Mouse (Mus musculus): ENCODE measurements around the gene Papss2. TPM values are rescaled to one million over a fixed set of nuclear protein-coding genes. Genes with fewer than 3 reads are reported as not detected.
"Not testable (repeated sequence)": the region's sequence is repeated elsewhere in the genome, so short reads cannot be mapped to it uniquely, and the experiment has no call there.

Gene Papss2
- polyA plus RNA-seq, 1 experiment: 4.9 TPM

GRCm38 (mm10) chr19:32665243-32665642 is 69.7 kb downstream of the Papss2 start:
- H3K4me1 ChIP-seq (ENCODE audit: control insufficient read depth, insufficient read depth, low read length): no peaks in the 10 kb centered on the region
- no peak for TF ChIP-seq CTCF (IDR thresholded peaks at IDR 0.05; ENCODE audit: borderline replicate concordance, insufficient read depth, low read depth, low read length)
- TF ChIP-seq POLR2A (IDR thresholded peaks at IDR 0.05; ENCODE audit: borderline replicate concordance, insufficient read depth, low read length): no peak
- WGBS: 83% methylated on average over 8 of the region's 8 CpGs

GRCm38 (mm10) chr19:32667830-32668229 is 72.2 kb downstream of the Papss2 start:
- not testable (repeated sequence) for DNase-seq; H3K4me1 ChIP-seq (ENCODE audit: control insufficient read depth, insufficient read depth, low read length); H3K27me3 ChIP-seq (ENCODE audit: control insufficient read depth, insufficient read depth, low read length); H3K4me3 ChIP-seq (replicated peaks; ENCODE audit: insufficient read depth, low read depth, low read length); H3K27ac ChIP-seq (ENCODE audit: insufficient read depth, low read length)
- 96% methylated on average over 1 of the region's 1 CpGs for WGBS

More at GRCm38 (mm10) chr19:32665243-32665642, 69.7 kb downstream of the Papss2 start:
- DNase-seq: no peak
- H3K27me3 ChIP-seq (ENCODE audit: control insufficient read depth, insufficient read depth, low read length): no peaks in the 10 kb centered on the region
- no peak overlapping the region for H3K27ac ChIP-seq (ENCODE audit: insufficient read depth, low read length)
- H3K4me3 ChIP-seq (replicated peaks; ENCODE audit: insufficient read depth, low read depth, low read length): no peak overlapping the region

DNA sequence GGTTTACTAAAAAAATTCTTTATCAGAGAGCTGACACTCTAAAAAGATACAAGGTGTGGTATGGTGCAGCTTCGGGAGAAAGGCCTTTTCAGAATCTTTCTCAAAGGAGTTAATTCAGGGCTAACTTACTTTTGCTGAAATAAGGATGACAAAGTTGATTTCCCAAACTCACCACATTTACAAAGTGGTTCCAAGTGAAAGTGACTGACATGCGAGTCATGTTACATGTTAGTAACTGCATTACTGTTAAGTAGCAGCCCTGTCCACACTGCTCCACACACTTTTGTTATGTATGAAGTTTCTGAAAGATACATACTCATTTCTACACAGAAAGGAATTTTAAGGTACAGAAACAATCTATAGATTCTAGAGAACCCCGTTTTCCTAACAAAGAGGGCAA is 80.2 kb downstream of the Papss2 start:
- no peak for TF ChIP-seq POLR2A (IDR thresholded peaks at IDR 0.05; ENCODE audit: borderline replicate concordance, insufficient read depth, low read length)
- TF ChIP-seq CTCF (IDR thresholded peaks at IDR 0.05; ENCODE audit: borderline replicate concordance, insufficient read depth, low read depth, low read length): no peak
- DNase-seq: no peak
- H3K27me3 ChIP-seq (ENCODE audit: control insufficient read depth, insufficient read depth, low read length): no peaks in the 10 kb centered on the region
- WGBS: 96% methylated on average over 3 of the region's 3 CpGs
- no peak overlapping the region for H3K4me3 ChIP-seq (replicated peaks; ENCODE audit: insufficient read depth, low read depth, low read length)
- no peak overlapping the region for H3K27ac ChIP-seq (ENCODE audit: insufficient read depth, low read length)
- H3K4me1 ChIP-seq (ENCODE audit: control insufficient read depth, insufficient read depth, low read length): no peaks in the 10 kb centered on the region

GRCm38 (mm10) chr19:32680894-32681293 is 85.3 kb downstream of the Papss2 start:
- DNase-seq: no peak
- Histone ChIP-seq H3K4me1 (ENCODE audit: control insufficient read depth, insufficient read depth, low read length) (no peaks in the 10 kb centered on the region), H3K27ac (ENCODE audit: insufficient read depth, low read length) (no peak overlapping the region), H3K27me3 (ENCODE audit: control insufficient read depth, insufficient read depth, low read length) (no peaks in the 10 kb centered on the region), H3K4me3 (replicated peaks; ENCODE audit: insufficient read depth, low read depth, low read length) (no peak overlapping the region)
- 83% methylated on average over 2 of the region's 2 CpGs for WGBS
- TF ChIP-seq POLR2A (IDR thresholded peaks at IDR 0.05; ENCODE audit: borderline replicate concordance, insufficient read depth, low read length): no peak
- TF ChIP-seq CTCF (IDR thresholded peaks at IDR 0.05; ENCODE audit: borderline replicate concordance, insufficient read depth, low read depth, low read length): no peak

DNA sequence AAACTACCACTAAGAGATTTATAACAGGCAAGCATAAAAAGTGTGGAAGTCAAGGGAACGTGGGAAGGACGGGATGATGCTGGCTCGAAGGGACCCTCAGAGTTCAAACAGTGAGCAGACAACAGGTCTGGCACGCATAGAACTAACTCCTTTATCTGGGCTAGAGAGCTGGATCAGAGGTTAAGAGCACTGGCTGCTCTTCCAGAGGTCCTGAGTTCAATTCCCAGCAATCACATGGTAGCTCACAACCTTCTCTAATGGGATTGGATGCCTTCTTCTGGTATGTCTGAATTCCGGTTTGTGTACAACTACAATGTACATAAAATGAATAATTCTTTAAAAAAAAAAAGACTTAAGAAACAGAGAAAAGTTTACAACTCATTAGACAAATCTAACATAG is 87.5 kb downstream of the Papss2 start:
- WGBS: 89% methylated on average over 5 of the region's 5 CpGs
- H3K4me3 ChIP-seq (replicated peaks; ENCODE audit: insufficient read depth, low read depth, low read length): no peak overlapping the region
- no peak overlapping the region for H3K27ac ChIP-seq (ENCODE audit: insufficient read depth, low read length)
- TF ChIP-seq CTCF (IDR thresholded peaks at IDR 0.05; ENCODE audit: borderline replicate concordance, insufficient read depth, low read depth, low read length) (no peak), POLR2A (IDR thresholded peaks at IDR 0.05; ENCODE audit: borderline replicate concordance, insufficient read depth, low read length) (no peak)
- DNase-seq: no peak
- no peaks in the 10 kb centered on the region for H3K27me3 ChIP-seq (ENCODE audit: control insufficient read depth, insufficient read depth, low read length)
- no peaks in the 10 kb centered on the region for H3K4me1 ChIP-seq (ENCODE audit: control insufficient read depth, insufficient read depth, low read length)

GRCm38 (mm10) chr19:32687721-32688120 is 92.1 kb downstream of the Papss2 start:
- no peak overlapping the region for H3K27ac ChIP-seq (ENCODE audit: insufficient read depth, low read length)
- DNase-seq: no peak

DNA sequence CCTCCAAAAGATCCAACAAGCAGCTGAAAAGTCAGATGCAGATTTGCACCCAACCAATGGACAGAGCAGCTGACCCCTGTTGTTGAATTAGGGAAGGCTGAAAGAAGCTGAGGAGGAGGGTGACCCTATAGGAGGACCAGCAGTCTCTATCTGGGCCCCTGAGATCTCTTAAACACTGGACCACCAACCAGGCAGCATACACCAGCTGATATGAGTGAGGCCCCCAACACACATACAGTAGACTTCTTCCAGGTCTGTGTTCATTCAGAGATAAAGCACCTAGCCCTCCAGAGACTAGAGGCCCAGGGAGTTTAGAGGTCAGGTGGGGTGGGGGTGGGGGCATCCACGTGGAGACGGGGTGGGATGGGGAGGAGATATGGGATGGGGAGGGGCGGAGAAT is 92.6 kb downstream of the Papss2 start:
- DNase-seq; H3K27me3 ChIP-seq (ENCODE audit: control insufficient read depth, insufficient read depth, low read length); H3K4me3 ChIP-seq (replicated peaks; ENCODE audit: insufficient read depth, low read depth, low read length); H3K27ac ChIP-seq (ENCODE audit: insufficient read depth, low read length); H3K4me1 ChIP-seq (ENCODE audit: control insufficient read depth, insufficient read depth, low read length): not testable (repeated sequence)
- WGBS: 85% methylated on average over 3 of the region's 3 CpGs

More at GRCm38 (mm10) chr19:32687721-32688120, 92.1 kb downstream of the Papss2 start:
- WGBS: 87% methylated on average over 5 of the region's 5 CpGs
- no peaks in the 10 kb centered on the region for H3K27me3 ChIP-seq (ENCODE audit: control insufficient read depth, insufficient read depth, low read length)
- no peaks in the 10 kb centered on the region for H3K4me1 ChIP-seq (ENCODE audit: control insufficient read depth, insufficient read depth, low read length)
- no peak overlapping the region for H3K4me3 ChIP-seq (replicated peaks; ENCODE audit: insufficient read depth, low read depth, low read length)
- TF ChIP-seq CTCF (IDR thresholded peaks at IDR 0.05; ENCODE audit: borderline replicate concordance, insufficient read depth, low read depth, low read length): no peak
- TF ChIP-seq POLR2A (IDR thresholded peaks at IDR 0.05; ENCODE audit: borderline replicate concordance, insufficient read depth, low read length): no peak

DNA sequence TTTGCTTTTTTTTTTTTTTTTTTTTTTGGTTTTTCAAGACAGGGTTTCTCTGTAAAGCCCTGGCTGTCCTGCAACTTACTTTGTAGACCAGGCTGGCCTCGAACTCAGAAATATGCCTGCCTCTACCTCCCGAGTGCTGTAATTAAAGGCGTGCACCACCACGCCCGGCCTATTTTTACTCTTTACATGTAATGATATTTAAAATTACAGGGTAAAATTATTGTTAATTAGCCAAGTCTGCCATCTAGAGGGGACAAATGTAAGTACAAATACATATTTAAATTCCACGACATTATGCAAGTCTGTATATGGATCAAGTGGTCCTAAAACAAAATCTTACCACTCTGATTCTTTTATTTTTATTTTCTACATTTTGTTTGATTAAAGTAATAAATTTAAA is 94.1 kb downstream of the Papss2 start:
- Histone ChIP-seq H3K27ac (ENCODE audit: insufficient read depth, low read length) (no peak overlapping the region), H3K27me3 (ENCODE audit: control insufficient read depth, insufficient read depth, low read length) (no peaks in the 10 kb centered on the region), H3K4me1 (ENCODE audit: control insufficient read depth, insufficient read depth, low read length) (no peaks in the 10 kb centered on the region), H3K4me3 (replicated peaks; ENCODE audit: insufficient read depth, low read depth, low read length) (no peak overlapping the region)
- 0 out of 2 replicates have a peak, but pooled peaks have one; percentile 7 for TF ChIP-seq CTCF (IDR thresholded peaks at IDR 0.05; ENCODE audit: borderline replicate concordance, insufficient read depth, low read depth, low read length)
- no peak for TF ChIP-seq POLR2A (IDR thresholded peaks at IDR 0.05; ENCODE audit: borderline replicate concordance, insufficient read depth, low read length)
- WGBS: 41% methylated on average over 6 of the region's 6 CpGs
- no peak for DNase-seq

DNA sequence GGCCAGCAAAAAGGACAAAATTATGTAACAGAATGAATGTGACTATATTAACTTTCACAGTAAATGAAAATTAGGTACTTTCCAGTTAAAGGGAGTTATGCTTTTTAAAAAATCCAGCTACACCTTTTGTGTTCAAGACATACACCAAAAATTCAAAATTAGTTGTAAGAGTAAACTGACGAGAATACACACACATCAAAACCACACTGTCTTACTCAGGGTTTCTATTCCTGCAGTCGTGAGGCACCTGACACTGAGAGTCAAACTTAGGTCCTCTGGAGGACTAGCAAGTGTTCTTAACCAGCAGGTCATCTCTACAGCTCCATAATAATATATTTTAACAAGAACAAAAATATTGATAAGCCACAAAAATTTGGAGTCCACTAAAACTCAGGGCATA is 101.1 kb downstream of the Papss2 start:
- H3K4me1 ChIP-seq (ENCODE audit: control insufficient read depth, insufficient read depth, low read length): no peaks in the 10 kb centered on the region
- H3K4me3 ChIP-seq (replicated peaks; ENCODE audit: insufficient read depth, low read depth, low read length): no peak overlapping the region
- WGBS: 98% methylated on average over 2 of the region's 2 CpGs
- no peak for DNase-seq
- no peak for TF ChIP-seq POLR2A (IDR thresholded peaks at IDR 0.05; ENCODE audit: borderline replicate concordance, insufficient read depth, low read length)
- TF ChIP-seq CTCF (IDR thresholded peaks at IDR 0.05; ENCODE audit: borderline replicate concordance, insufficient read depth, low read depth, low read length): no peak
- no peaks in the 10 kb centered on the region for H3K27me3 ChIP-seq (ENCODE audit: control insufficient read depth, insufficient read depth, low read length)
- H3K27ac ChIP-seq (ENCODE audit: insufficient read depth, low read length): no peak overlapping the region

All from cerebellum, adult 2 months (tissue).